Mouse (Mus musculus) cerebral cortex, adult 2 months (tissue): ENCODE measurements around the gene Gpr180.

Experiments used
- WGBS: fragments of 180-500 bp; shearing (Covaris S2); methylation state at CpG from one replicate; pipeline ENCODE4 v1.1.7; 2018; 5-methylcytosine and 5-hydroxymethylcytosine counted together

Gpr180 gene

GRCm38 (mm10) chr14:118151651-118152293 is 14.8 kb downstream of the Gpr180 start:
- WGBS = 48% methylated on average over 5 of the region's 5 CpGs

GRCm38 (mm10) chr14:118152294-118152651 is 15.3 kb downstream of the Gpr180 start:
- WGBS = 93% methylated on average over 8 of the region's 8 CpGs

- WGBS = 94% methylated on average over 16 of the region's 16 CpGs
Observed at GRCm38 (mm10) chr14:118156056-118156455, 19.1 kb downstream of the Gpr180 start.

- 86% methylated on average over 10 of the region's 10 CpGs for WGBS
Observed at GRCm38 (mm10) chr14:118156740-118157139, 19.8 kb downstream of the Gpr180 start.

GRCm38 (mm10) chr14:118157146-118157545 is 20.2 kb downstream of the Gpr180 start:
- 30% methylated on average over 5 of the region's 5 CpGs for WGBS

GRCm38 (mm10) chr14:118161751-118162150 is 24.8 kb downstream of the Gpr180 start:
- 76% methylated on average over 3 of the region's 3 CpGs for WGBS

- 42% methylated on average over 14 of the region's 14 CpGs for WGBS
Observed at GRCm38 (mm10) chr14:118162640-118163039, 25.7 kb downstream of the Gpr180 start.

GRCm38 (mm10) chr14:118168776-118169175 is 31.8 kb downstream of the Gpr180 start:
- WGBS = 94% methylated on average over 4 of the region's 4 CpGs

GRCm38 (mm10) chr14:118173590-118174203 is 36.7 kb downstream of the Gpr180 start:
- WGBS = 65% methylated on average over 11 of the region's 11 CpGs

GRCm38 (mm10) chr14:118175071-118175693 is 38.2 kb downstream of the Gpr180 start:
- 90% methylated on average over 30 of the region's 30 CpGs for WGBS

GRCm38 (mm10) chr14:118175694-118176085 is 38.7 kb downstream of the Gpr180 start:
- 94% methylated on average over 12 of the region's 12 CpGs for WGBS

GRCm38 (mm10) chr14:118179251-118179650 is 42.3 kb downstream of the Gpr180 start:
- 43% methylated on average over 1 of the region's 1 CpGs for WGBS

GRCm38 (mm10) chr14:118179701-118180100 is 42.7 kb downstream of the Gpr180 start:
- WGBS = 49% methylated on average over 7 of the region's 7 CpGs

- under 1% methylated on average over 20 of the region's 20 CpGs for WGBS
Observed at GRCm38 (mm10) chr14:118180117-118180557, 43.2 kb downstream of the Gpr180 start.

- 7% methylated on average over 10 of the region's 10 CpGs for WGBS
Observed at GRCm38 (mm10) chr14:118180711-118181177, 43.8 kb downstream of the Gpr180 start.

GRCm38 (mm10) chr14:118191442-118191841 is 54.5 kb downstream of the Gpr180 start:
- 64% methylated on average over 9 of the region's 9 CpGs for WGBS

- WGBS = 66% methylated on average over 10 of the region's 10 CpGs
Observed at GRCm38 (mm10) chr14:118193001-118193628, 56.2 kb downstream of the Gpr180 start.

GRCm38 (mm10) chr14:118193663-118194062 is 56.7 kb downstream of the Gpr180 start:
- WGBS = 42% methylated on average over 10 of the region's 10 CpGs

GRCm38 (mm10) chr14:118194219-118194914 is 57.4 kb downstream of the Gpr180 start:
- WGBS = 33% methylated on average over 13 of the region's 13 CpGs

GRCm38 (mm10) chr14:118197063-118197462 is 60.1 kb downstream of the Gpr180 start:
- 81% methylated on average over 12 of the region's 12 CpGs for WGBS

- 93% methylated on average over 3 of the region's 3 CpGs for WGBS
Observed at GRCm38 (mm10) chr14:118200731-118201130, 63.8 kb downstream of the Gpr180 start.

GRCm38 (mm10) chr14:118202006-118202405 is 65.0 kb downstream of the Gpr180 start:
- 93% methylated on average over 5 of the region's 5 CpGs for WGBS
